Mouse (Mus musculus) cortical plate, adult 2 months (tissue): Measurements from ENCODE around the gene Ins2. TPM values are rescaled to one million over a fixed set of nuclear protein-coding genes. Genes with fewer than 3 reads are reported as not detected.

ENCODE experiments used
- H3K27ac ChIP-seq: fragments of 200-500 bp; 2 replicates; pipeline ENCODE4 v1.5.1; 2012; ENCODE audit warnings: low read length, control low read depth, inconsistent platforms; ENCODE audit not compliant: insufficient read depth
- H3K4me1 ChIP-seq: fragments of 200-500 bp; 2 replicates; pipeline ENCODE4 v1.6.1; 2011; ENCODE audit warnings: low read length; ENCODE audit not compliant: control insufficient read depth, insufficient read depth
- H3K4me3 ChIP-seq: fragments of 200-500 bp; 2 replicates; pipeline ENCODE4 v1.5.1; 2011; ENCODE audit warnings: mild to moderate bottlenecking, low read length, control low read depth; ENCODE audit not compliant: insufficient read depth
- CTCF ChIP-seq: fragments of 200-500 bp; IDR thresholded peaks from 2 replicates; pipeline ENCODE4 v1.5.1; 2011; ENCODE audit warnings: mild to moderate bottlenecking, control low read depth, low read length; ENCODE audit not compliant: insufficient read depth; ENCODE audit errors: extremely low read depth
- POLR2A ChIP-seq: fragments of 200-500 bp; IDR thresholded peaks from 2 replicates; pipeline ENCODE4 v1.6.1; 2011; ENCODE audit warnings: mild to moderate bottlenecking, low read length, control low read depth; ENCODE audit not compliant: insufficient read depth; ENCODE audit errors: extremely low read depth
- polyA plus RNA-seq: library from polyadenylated mRNA; depleted of rRNA; stranded (reverse); fragments of >200 nt; gene quantifications from 2 replicates; pipeline ENCODE4 v1.2.3, GENCODE M21; 2012

The Ins2 gene
- polyA plus RNA-seq, 1 experiment, result not detected

GRCm38 (mm10) chr7:142666109-142666508 lies 77.1 kb downstream of the Ins2 start:
- Histone ChIP-seq H3K4me3 (no peak overlapping the region), H3K27ac (no peak overlapping the region), H3K4me1 (no peaks in the 10 kb centered on the region)
- TF ChIP-seq CTCF, result no peak
- no peak for TF ChIP-seq POLR2A

GRCm38 (mm10) chr7:142665364-142665763 lies 77.8 kb downstream of the Ins2 start:
- no peak for TF ChIP-seq CTCF
- TF ChIP-seq POLR2A, result no peak
- no peak overlapping the region for H3K4me3 ChIP-seq
- H3K4me1 ChIP-seq, result no peaks in the 10 kb centered on the region
- H3K27ac ChIP-seq, result no peak overlapping the region

GRCm38 (mm10) chr7:142664465-142665029 lies 78.6 kb downstream of the Ins2 start:
- no peak overlapping the region for H3K27ac ChIP-seq
- H3K4me3 ChIP-seq, result no peak overlapping the region
- H3K4me1 ChIP-seq, result no peaks in the 10 kb centered on the region
- TF ChIP-seq CTCF (no peak), POLR2A (no peak)

GRCm38 (mm10) chr7:142663931-142664421 lies 79.2 kb downstream of the Ins2 start:
- H3K4me3 ChIP-seq, result no peak overlapping the region
- TF ChIP-seq POLR2A, result no peak
- no peak for TF ChIP-seq CTCF
- H3K4me1 ChIP-seq, result no peaks in the 10 kb centered on the region
- no peak overlapping the region for H3K27ac ChIP-seq

- no peak for TF ChIP-seq CTCF
- no peak for TF ChIP-seq POLR2A
These were observed 80.0 kb downstream of the Ins2 start for GRCm38 (mm10) chr7:142663151-142663550.

GRCm38 (mm10) chr7:142661811-142662210 lies 81.4 kb downstream of the Ins2 start:
- TF ChIP-seq CTCF (no peak), POLR2A (no peak)
- no peak overlapping the region for H3K27ac ChIP-seq
- H3K4me1 ChIP-seq, result no peaks in the 10 kb centered on the region

More at GRCm38 (mm10) chr7:142663151-142663550, 80.0 kb downstream of the Ins2 start:
- Histone ChIP-seq H3K4me1 (no peaks in the 10 kb centered on the region), H3K4me3 (no peak overlapping the region), H3K27ac (no peak overlapping the region)

GRCm38 (mm10) chr7:142661046-142661445 lies 82.1 kb downstream of the Ins2 start:
- no peaks in the 10 kb centered on the region for H3K4me1 ChIP-seq
- H3K27ac ChIP-seq, result no peak overlapping the region
- H3K4me3 ChIP-seq, result no peak overlapping the region
- TF ChIP-seq CTCF (no peak), POLR2A (no peak)

More at GRCm38 (mm10) chr7:142661811-142662210, 81.4 kb downstream of the Ins2 start:
- H3K4me3 ChIP-seq, result no peak overlapping the region

- TF ChIP-seq POLR2A (no peak), CTCF (no peak)
- H3K4me1 ChIP-seq, result no peaks in the 10 kb centered on the region
- H3K4me3 ChIP-seq, result no peak overlapping the region
- H3K27ac ChIP-seq, result no peak overlapping the region
These were observed 82.6 kb downstream of the Ins2 start for GRCm38 (mm10) chr7:142660651-142660945.

GRCm38 (mm10) chr7:142659767-142660650 lies 83.2 kb downstream of the Ins2 start:
- TF ChIP-seq CTCF (no peak), POLR2A (no peak)
- H3K4me1 ChIP-seq, result no peaks in the 10 kb centered on the region
- H3K27ac ChIP-seq, result no peak overlapping the region
- no peak overlapping the region for H3K4me3 ChIP-seq
